ENCODE assay signal across 17 mouse cellular contexts in the genomic region with DNA sequence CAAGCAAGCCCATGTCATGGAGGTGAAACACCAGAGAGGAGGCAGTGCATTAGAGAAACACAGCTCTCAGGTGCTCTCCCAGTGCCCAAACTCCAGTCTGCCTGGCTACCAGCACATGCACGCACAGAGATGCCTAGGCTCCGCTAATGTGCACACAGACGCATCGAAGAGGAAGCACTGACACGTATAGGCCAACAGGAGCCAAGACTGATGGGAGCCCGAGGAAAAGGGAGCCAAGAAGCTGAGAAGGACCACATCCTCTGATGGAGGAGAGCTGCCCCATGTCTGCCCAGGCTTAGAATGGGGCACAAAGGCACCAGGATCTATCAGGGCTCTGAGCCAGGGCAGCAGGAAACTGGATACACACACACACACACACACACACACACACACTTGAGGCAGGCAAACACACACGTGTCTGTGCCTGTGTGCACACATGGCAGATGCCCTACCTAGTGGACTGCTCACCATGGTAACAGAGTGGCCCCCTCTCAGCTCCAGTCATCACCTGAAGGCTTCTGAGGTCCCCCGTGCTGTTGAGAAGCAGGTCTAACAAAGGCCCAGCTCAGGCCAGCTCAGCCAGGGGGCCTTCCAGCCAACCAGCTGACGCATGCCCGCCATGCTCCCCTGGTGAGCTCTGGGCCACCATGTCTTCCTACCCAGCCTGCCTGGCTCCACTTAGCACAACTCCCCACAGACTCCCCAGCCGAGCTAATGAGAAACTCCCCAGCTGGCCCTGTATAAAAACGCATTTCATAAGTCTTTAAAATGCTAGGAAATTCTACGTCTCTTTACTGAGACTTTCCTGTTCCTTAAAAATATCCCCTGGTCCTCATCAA.
DNase-seq lines count a peak whose midpoint lies in the region; ATAC-seq lines count a peak whose summit lies in the region.
"Had no signal": no experiment of that assay in that cellular context is flagged by ENCODE, and none has a peak within 500 bp of the region (broad histone marks: within the 10 kb centered on the region; RNA-seq: fewer than 3 reads in every experiment).

No protein-coding gene starts in this region.

- no peaks in the 10 kb centered on the region for H3K36me3 ChIP-seq in embryonic facial prominence, embryonic 15.5 days
- no peaks in the 10 kb centered on the region for H3K36me3 ChIP-seq in hindbrain, embryonic 15.5 days
- no peaks in the 10 kb centered on the region for H3K36me3 ChIP-seq in midbrain, embryonic 15.5 days (replicated peaks)
- H3K36me3 ChIP-seq: neural tube, embryonic 12.5 days had no signal

- no peak for ATAC-seq in embryonic facial prominence, embryonic 15.5 days (ENCODE audit: insufficient number of reproducible peaks, low FRiP score, low TSS enrichment, low read depth)
- ATAC-seq in hindbrain, embryonic 15.5 days (ENCODE audit: low FRiP score, low read depth), result peak; percentile 32; the same call in 1 of the 2 replicates
- ATAC-seq in midbrain, embryonic 15.5 days (replicated peaks), result peak; percentile 43
- ATAC-seq: intestine, postnatal 0 days had no signal

- peak; percentile 40 to 47 for DNase-seq in cerebellum, postnatal 14 days
- no peak for DNase-seq in cerebellum, adult 8-10 months
- no peak for DNase-seq in embryo, embryonic 10.5 days (ENCODE audit: low spot score)
- DNase-seq in left cerebral cortex, postnatal 36 days (ENCODE audit: low spot score in 2 of 2), result no peak
- no peak for DNase-seq in adrenal gland, adult 2 months
- DNase-seq: adrenal gland, postnatal 25 days; cerebellum, adult 9-10 months; heart, adult 18-20 months; right cerebral cortex, postnatal 25 days; thymus, postnatal 36 days had no signal

- H3K9me3 ChIP-seq in embryonic facial prominence, embryonic 15.5 days (replicated peaks), result no peaks in the 10 kb centered on the region
- no peaks in the 10 kb centered on the region for H3K9me3 ChIP-seq in hindbrain, embryonic 15.5 days
- H3K9me3 ChIP-seq in midbrain, embryonic 15.5 days, result no peaks in the 10 kb centered on the region
- H3K9me3 ChIP-seq: neural tube, embryonic 12.5 days had no signal

- 48% methylated on average over 13 of the region's 13 CpGs for WGBS in embryonic facial prominence, embryonic 15.5 days
- WGBS in hindbrain, embryonic 15.5 days, result 35% methylated on average over 13 of the region's 13 CpGs
- WGBS in midbrain, embryonic 15.5 days, result 48% methylated on average over 13 of the region's 13 CpGs

- intact Hi-C loops in left cerebral cortex, postnatal 36 days (cut with DNase I), result no loop called here

- peak overlapping the region; percentile 70 for H3K27ac ChIP-seq in embryonic facial prominence, embryonic 15.5 days (replicated peaks)
- peak overlapping the region; percentile 62 for H3K27ac ChIP-seq in hindbrain, embryonic 15.5 days (replicated peaks)
- H3K27ac ChIP-seq in midbrain, embryonic 15.5 days, result peak overlapping the region; percentile 53
- H3K27ac ChIP-seq: layer of hippocampus, adult 2 months; neural tube, embryonic 12.5 days had no signal

- no peaks in the 10 kb centered on the region for H3K27me3 ChIP-seq in embryonic facial prominence, embryonic 15.5 days
- H3K27me3 ChIP-seq in hindbrain, embryonic 15.5 days, result no peaks in the 10 kb centered on the region
- H3K27me3 ChIP-seq in midbrain, embryonic 15.5 days (replicated peaks), result no peaks in the 10 kb centered on the region
- H3K27me3 ChIP-seq: neural tube, embryonic 12.5 days had no signal

- H3K4me3 ChIP-seq in embryonic facial prominence, embryonic 15.5 days (replicated peaks), result no peak overlapping the region
- no peak overlapping the region for H3K4me3 ChIP-seq in hindbrain, embryonic 15.5 days
- H3K4me3 ChIP-seq in midbrain, embryonic 15.5 days, result no peak overlapping the region
- H3K4me3 ChIP-seq: layer of hippocampus, adult 2 months; neural tube, embryonic 12.5 days had no signal

- no peak overlapping the region for H3K9ac ChIP-seq in embryonic facial prominence, embryonic 15.5 days
- no peak overlapping the region for H3K9ac ChIP-seq in hindbrain, embryonic 15.5 days
- H3K9ac ChIP-seq in midbrain, embryonic 15.5 days, result no peak overlapping the region
- H3K9ac ChIP-seq: neural tube, embryonic 12.5 days had no signal

- no peak overlapping the region for H3K4me2 ChIP-seq in embryonic facial prominence, embryonic 15.5 days (replicated peaks)
- H3K4me2 ChIP-seq in hindbrain, embryonic 15.5 days, result no peak overlapping the region
- no peak overlapping the region for H3K4me2 ChIP-seq in midbrain, embryonic 15.5 days
- H3K4me2 ChIP-seq: liver, embryonic 11.5 days; neural tube, embryonic 12.5 days had no signal

- H3K4me1 ChIP-seq in embryonic facial prominence, embryonic 15.5 days, result peaks cover 67% of the 10 kb centered on the region
- peaks cover 60% of the 10 kb centered on the region for H3K4me1 ChIP-seq in hindbrain, embryonic 15.5 days (replicated peaks)
- H3K4me1 ChIP-seq in midbrain, embryonic 15.5 days, result peaks cover 56% of the 10 kb centered on the region

Comparison
In these comparisons a context has a peak if more than half of its experiments do, and no peak if none do; other contexts are left out.
1. DNase-seq: peak in cerebellum, postnatal 14 days (2 of 2); none in cerebellum, adult 8-10 months (single experiment), embryo, embryonic 10.5 days (single experiment), left cerebral cortex, postnatal 36 days (0 of 2) and adrenal gland, adult 2 months (single experiment).
2. Peak in every context shown above with its lines, with median percentiles within 50 percentile points of each other: H3K27ac ChIP-seq.